Mouse (Mus musculus): Measurements from ENCODE around the gene Dennd1a. TPM values are rescaled to one million over a fixed set of nuclear protein-coding genes. Genes with fewer than 3 reads are reported as not detected.

The Dennd1a gene
- polyA plus RNA-seq, 1 experiment: 14.3 TPM

GRCm38 (mm10) chr2:37869628-37870027 is 417.6 kb downstream of the Dennd1a start:
- Histone ChIP-seq H3K4me3 (ENCODE audit: insufficient read depth, low read depth, low read length) (no peak overlapping the region), H3K27ac (replicated peaks; ENCODE audit: low read depth, low read length) (no peak overlapping the region), H3K4me1 (ENCODE audit: control insufficient read depth, insufficient read depth, insufficient read length, low read length) (no peaks in the 10 kb centered on the region)

GRCm38 (mm10) chr2:37867387-37867786 is 419.8 kb downstream of the Dennd1a start:
- H3K4me1 ChIP-seq (ENCODE audit: control insufficient read depth, insufficient read depth, insufficient read length, low read length): no peaks in the 10 kb centered on the region
- H3K4me3 ChIP-seq (ENCODE audit: insufficient read depth, low read depth, low read length): no peak overlapping the region
- H3K27ac ChIP-seq (replicated peaks; ENCODE audit: low read depth, low read length): no peak overlapping the region

GRCm38 (mm10) chr2:37857472-37857871 is 429.7 kb downstream of the Dennd1a start:
- Histone ChIP-seq H3K4me1 (ENCODE audit: control insufficient read depth, insufficient read depth, insufficient read length, low read length) (no peaks in the 10 kb centered on the region), H3K4me3 (ENCODE audit: insufficient read depth, low read depth, low read length) (no peak overlapping the region), H3K27ac (replicated peaks; ENCODE audit: low read depth, low read length) (no peak overlapping the region)

GRCm38 (mm10) chr2:37856955-37857354 is 430.2 kb downstream of the Dennd1a start:
- no peaks in the 10 kb centered on the region for H3K4me1 ChIP-seq (ENCODE audit: control insufficient read depth, insufficient read depth, insufficient read length, low read length)
- no peak overlapping the region for H3K4me3 ChIP-seq (ENCODE audit: insufficient read depth, low read depth, low read length)
- no peak overlapping the region for H3K27ac ChIP-seq (replicated peaks; ENCODE audit: low read depth, low read length)

- Histone ChIP-seq H3K4me3 (ENCODE audit: insufficient read depth, low read depth, low read length) (no peak overlapping the region), H3K4me1 (ENCODE audit: control insufficient read depth, insufficient read depth, insufficient read length, low read length) (no peaks in the 10 kb centered on the region), H3K27ac (replicated peaks; ENCODE audit: low read depth, low read length) (no peak overlapping the region)
Measured at GRCm38 (mm10) chr2:37855226-37855625, 432.0 kb downstream of the Dennd1a start.

GRCm38 (mm10) chr2:37853878-37854435 is 433.2 kb downstream of the Dennd1a start:
- Histone ChIP-seq H3K4me3 (ENCODE audit: insufficient read depth, low read depth, low read length) (no peak overlapping the region), H3K4me1 (ENCODE audit: control insufficient read depth, insufficient read depth, insufficient read length, low read length) (no peaks in the 10 kb centered on the region), H3K27ac (replicated peaks; ENCODE audit: low read depth, low read length) (no peak overlapping the region)

- no peaks in the 10 kb centered on the region for H3K4me1 ChIP-seq (ENCODE audit: control insufficient read depth, insufficient read depth, insufficient read length, low read length)
- no peak overlapping the region for H3K4me3 ChIP-seq (ENCODE audit: insufficient read depth, low read depth, low read length)
- H3K27ac ChIP-seq (replicated peaks; ENCODE audit: low read depth, low read length): no peak overlapping the region
Measured at GRCm38 (mm10) chr2:37850626-37851025, 436.6 kb downstream of the Dennd1a start.

- H3K27ac ChIP-seq (replicated peaks; ENCODE audit: low read depth, low read length): no peak overlapping the region
- H3K4me3 ChIP-seq (ENCODE audit: insufficient read depth, low read depth, low read length): no peak overlapping the region
- H3K4me1 ChIP-seq (ENCODE audit: control insufficient read depth, insufficient read depth, insufficient read length, low read length): no peaks in the 10 kb centered on the region
Measured at GRCm38 (mm10) chr2:37849357-37849756, 437.8 kb downstream of the Dennd1a start.

- H3K4me3 ChIP-seq (ENCODE audit: insufficient read depth, low read depth, low read length): no peak overlapping the region
- H3K4me1 ChIP-seq (ENCODE audit: control insufficient read depth, insufficient read depth, insufficient read length, low read length): no peaks in the 10 kb centered on the region
- no peak overlapping the region for H3K27ac ChIP-seq (replicated peaks; ENCODE audit: low read depth, low read length)
Measured at GRCm38 (mm10) chr2:37842719-37843118, 444.5 kb downstream of the Dennd1a start.

GRCm38 (mm10) chr2:37842151-37842569 is 445.0 kb downstream of the Dennd1a start:
- Histone ChIP-seq H3K4me3 (ENCODE audit: insufficient read depth, low read depth, low read length) (no peak overlapping the region), H3K27ac (replicated peaks; ENCODE audit: low read depth, low read length) (no peak overlapping the region), H3K4me1 (ENCODE audit: control insufficient read depth, insufficient read depth, insufficient read length, low read length) (no peaks in the 10 kb centered on the region)

- no peak overlapping the region for H3K27ac ChIP-seq (replicated peaks; ENCODE audit: low read depth, low read length)
- H3K4me1 ChIP-seq (ENCODE audit: control insufficient read depth, insufficient read depth, insufficient read length, low read length): no peaks in the 10 kb centered on the region
- H3K4me3 ChIP-seq (ENCODE audit: insufficient read depth, low read depth, low read length): no peak overlapping the region
Measured at GRCm38 (mm10) chr2:37839922-37840321, 447.3 kb downstream of the Dennd1a start.

- Histone ChIP-seq H3K4me1 (ENCODE audit: control insufficient read depth, insufficient read depth, insufficient read length, low read length) (no peaks in the 10 kb centered on the region), H3K4me3 (ENCODE audit: insufficient read depth, low read depth, low read length) (no peak overlapping the region)
Measured at GRCm38 (mm10) chr2:37838202-37838984, 448.8 kb downstream of the Dennd1a start.

GRCm38 (mm10) chr2:37837542-37837941 is 449.6 kb downstream of the Dennd1a start:
- H3K27ac ChIP-seq (replicated peaks; ENCODE audit: low read depth, low read length): no peak overlapping the region
- no peak overlapping the region for H3K4me3 ChIP-seq (ENCODE audit: insufficient read depth, low read depth, low read length)
- H3K4me1 ChIP-seq (ENCODE audit: control insufficient read depth, insufficient read depth, insufficient read length, low read length): no peaks in the 10 kb centered on the region

More at GRCm38 (mm10) chr2:37838202-37838984, 448.8 kb downstream of the Dennd1a start:
- H3K27ac ChIP-seq (replicated peaks; ENCODE audit: low read depth, low read length): no peak overlapping the region

- no peaks in the 10 kb centered on the region for H3K4me1 ChIP-seq (ENCODE audit: control insufficient read depth, insufficient read depth, insufficient read length, low read length)
- H3K4me3 ChIP-seq (ENCODE audit: insufficient read depth, low read depth, low read length): no peak overlapping the region
- no peak overlapping the region for H3K27ac ChIP-seq (replicated peaks; ENCODE audit: low read depth, low read length)
Measured at GRCm38 (mm10) chr2:37836926-37837325, 450.3 kb downstream of the Dennd1a start.

GRCm38 (mm10) chr2:37832253-37832652 is 454.9 kb downstream of the Dennd1a start:
- no peaks in the 10 kb centered on the region for H3K4me1 ChIP-seq (ENCODE audit: control insufficient read depth, insufficient read depth, insufficient read length, low read length)
- H3K27ac ChIP-seq (replicated peaks; ENCODE audit: low read depth, low read length): no peak overlapping the region
- H3K4me3 ChIP-seq (ENCODE audit: insufficient read depth, low read depth, low read length): no peak overlapping the region

GRCm38 (mm10) chr2:37829758-37830275 is 457.4 kb downstream of the Dennd1a start:
- H3K27ac ChIP-seq (replicated peaks; ENCODE audit: low read depth, low read length): no peak overlapping the region
- H3K4me3 ChIP-seq (ENCODE audit: insufficient read depth, low read depth, low read length): no peak overlapping the region
- no peaks in the 10 kb centered on the region for H3K4me1 ChIP-seq (ENCODE audit: control insufficient read depth, insufficient read depth, insufficient read length, low read length)

Data from brown adipose tissue, adult 24 weeks (tissue).